Mouse (Mus musculus) cortical plate, adult 2 months (tissue): ENCODE measurements around the gene Msh5.

Experiments
- CTCF ChIP-seq: fragments of 200-500 bp; IDR thresholded peaks from 2 replicates; pipeline ENCODE4 v1.5.1; 2011; ENCODE audit warnings: mild to moderate bottlenecking, control low read depth, low read length; ENCODE audit not compliant: insufficient read depth; ENCODE audit errors: extremely low read depth
- POLR2A ChIP-seq: fragments of 200-500 bp; IDR thresholded peaks from 2 replicates; pipeline ENCODE4 v1.6.1; 2011; ENCODE audit warnings: mild to moderate bottlenecking, low read length, control low read depth; ENCODE audit not compliant: insufficient read depth; ENCODE audit errors: extremely low read depth

DNA sequence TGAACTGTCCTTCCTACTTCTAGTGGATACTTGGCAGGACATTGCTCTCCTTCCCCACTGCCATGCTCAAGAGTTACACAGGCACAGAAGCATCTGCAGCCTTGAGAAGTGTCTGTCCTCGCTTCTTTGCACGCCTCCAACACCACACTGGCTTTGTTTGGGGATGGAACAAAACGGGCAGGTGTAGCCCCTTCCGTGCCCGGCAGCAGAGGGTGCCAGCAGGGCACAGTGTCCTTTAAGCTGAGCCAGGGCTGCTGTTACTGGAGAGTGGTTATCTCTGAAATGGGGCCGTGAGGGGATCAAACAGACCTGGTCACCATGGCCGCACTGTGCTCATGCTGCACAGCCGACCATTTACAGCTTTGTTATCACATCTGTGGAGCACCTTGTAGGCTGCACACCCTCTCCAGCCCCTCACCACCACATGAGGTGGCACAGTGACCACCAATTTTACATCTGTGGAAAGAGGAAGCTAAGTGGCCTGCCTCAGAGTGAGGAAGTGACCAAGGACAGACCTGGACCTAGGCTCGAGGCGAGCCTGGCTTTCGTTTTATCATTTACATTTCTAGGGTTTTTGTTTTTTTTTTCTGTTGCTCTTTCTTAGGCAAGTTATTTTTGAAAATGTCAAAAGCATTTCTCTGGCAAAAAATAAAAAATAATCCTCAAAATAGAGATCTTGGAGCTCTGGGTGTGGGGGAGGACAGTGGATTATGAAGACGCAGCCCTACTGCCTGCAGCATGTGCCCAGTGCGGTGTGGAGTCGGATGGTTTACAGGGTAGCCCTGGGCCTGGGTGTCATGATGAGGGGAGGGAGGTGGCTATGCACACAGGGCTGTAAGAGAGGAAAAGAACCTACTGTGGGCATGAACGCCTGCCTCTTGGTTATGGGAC lies 48.2 kb upstream of the Msh5 start:
- TF ChIP-seq POLR2A, result no peak
- no peak for TF ChIP-seq CTCF
